ENCODE assay signal across 8 mouse cellular contexts in genomic region chr7:143296001-143296379, GRCm38 (mm10).
DNase-seq lines count a peak whose midpoint lies in the region; ATAC-seq and TF ChIP-seq lines count a peak whose summit lies in the region.

No protein-coding gene starts in this region.

- peak overlapping the region; percentile 74 for H3K9ac ChIP-seq in heart, embryonic 14.5 days (ENCODE audit: low read length)
- H3K9ac ChIP-seq in ES-E14 (ENCODE audit: insufficient read depth, low read depth, low read length, poor library complexity, severe bottlenecking): peak overlapping the region; percentile 72
- H3K9ac ChIP-seq in embryonic facial prominence, embryonic 14.5 days (ENCODE audit: low read depth, low read length): peak overlapping the region; percentile 69
- peak overlapping the region; percentile 76 for H3K9ac ChIP-seq in intestine, embryonic 16.5 days (ENCODE audit: low read depth, low read length)
- H3K9ac ChIP-seq in midbrain, embryonic 14.5 days (replicated peaks; ENCODE audit: low read length): peak overlapping the region; percentile 68

- DNase-seq in heart, adult 18-20 months: no peak
- no peak for DNase-seq in ES-E14 (ENCODE audit: low read depth, low spot score)
- DNase-seq in embryonic facial prominence, embryonic 14.5 days (ENCODE audit: low spot score): no peak
- DNase-seq in midbrain, embryonic 14.5 days: peak; percentile 45
- DNase-seq in urinary bladder, postnatal 14 days (ENCODE audit: low spot score): no peak
- no peak for DNase-seq in urinary bladder, postnatal 36 days (ENCODE audit: low spot score in 2 of 2)

- H3K27ac ChIP-seq in heart, embryonic 14.5 days (replicated peaks in 1 of 2; ENCODE audit: control insufficient read depth in 1 of 2, insufficient read depth in 1 of 2, low read depth in 2 of 2, low read length in 2 of 2): peak overlapping the region; percentile 86 to 92
- H3K27ac ChIP-seq in ES-E14 (ENCODE audit: insufficient read depth, low read depth, low read length, poor library complexity, severe bottlenecking): peak overlapping the region; percentile 42; the same call in 1 of the 2 replicates
- peak overlapping the region; percentile 87 for H3K27ac ChIP-seq in embryonic facial prominence, embryonic 14.5 days (replicated peaks; ENCODE audit: low read depth, low read length)
- H3K27ac ChIP-seq in intestine, embryonic 16.5 days (ENCODE audit: low read length): peak overlapping the region; percentile 83
- peak overlapping the region; percentile 77 for H3K27ac ChIP-seq in midbrain, embryonic 14.5 days (replicated peaks; ENCODE audit: low read depth, low read length)

- H3K27me3 ChIP-seq in heart, embryonic 14.5 days (ENCODE audit: control insufficient read depth, insufficient read depth, low read length): no peaks in the 10 kb centered on the region
- no peaks in the 10 kb centered on the region for H3K27me3 ChIP-seq in embryonic facial prominence, embryonic 14.5 days (replicated peaks; ENCODE audit: control insufficient read depth, insufficient read depth, low read length)
- H3K27me3 ChIP-seq in intestine, embryonic 16.5 days (replicated peaks; ENCODE audit: control insufficient read depth, insufficient read depth, low read length): no peaks in the 10 kb centered on the region
- H3K27me3 ChIP-seq in midbrain, embryonic 14.5 days (ENCODE audit: control insufficient read depth, insufficient read depth, low read length): no peaks in the 10 kb centered on the region

- peaks cover 14% of the 10 kb centered on the region for H3K36me3 ChIP-seq in heart, embryonic 14.5 days (ENCODE audit: control insufficient read depth, insufficient read depth, low read length)
- H3K36me3 ChIP-seq in ES-E14 (ENCODE audit: control insufficient read depth, insufficient read depth, low read length, poor library complexity, severe bottlenecking): peaks cover 3% of the 10 kb centered on the region; the same call in 1 of the 2 replicates
- H3K36me3 ChIP-seq in embryonic facial prominence, embryonic 14.5 days (ENCODE audit: control insufficient read depth, insufficient read depth, low read length): no peaks in the 10 kb centered on the region
- H3K36me3 ChIP-seq in intestine, embryonic 16.5 days (ENCODE audit: control insufficient read depth, insufficient read depth, low read length): 0 out of 2 replicates have a peak, but pooled peaks cover 8% of the 10 kb centered on the region
- H3K36me3 ChIP-seq in midbrain, embryonic 14.5 days (ENCODE audit: control insufficient read depth, insufficient read depth, low read length): no peaks in the 10 kb centered on the region

- peaks cover 15% of the 10 kb centered on the region; the same call in 1 of the 2 replicates for H3K9me3 ChIP-seq in heart, embryonic 14.5 days (ENCODE audit: control insufficient read depth, low read length)
- H3K9me3 ChIP-seq in ES-E14 (ENCODE audit: control insufficient read depth, insufficient read depth, low read depth, low read length): peaks cover 2% of the 10 kb centered on the region; the same call in 1 of the 2 replicates
- H3K9me3 ChIP-seq in embryonic facial prominence, embryonic 14.5 days (ENCODE audit: control insufficient read depth, low read length): peaks cover 23% of the 10 kb centered on the region
- H3K9me3 ChIP-seq in intestine, embryonic 16.5 days (ENCODE audit: control insufficient read depth, low read length): peaks cover 6% of the 10 kb centered on the region; the same call in 1 of the 2 replicates
- H3K9me3 ChIP-seq in midbrain, embryonic 14.5 days (ENCODE audit: control insufficient read depth, low read length): no peaks in the 10 kb centered on the region

- 44% methylated on average over 20 of the region's 20 CpGs for WGBS in heart, embryonic 14.5 days
- WGBS in embryonic facial prominence, embryonic 14.5 days: 50% methylated on average over 20 of the region's 20 CpGs
- WGBS in intestine, embryonic 16.5 days: 59% methylated on average over 20 of the region's 20 CpGs
- 45% methylated on average over 20 of the region's 20 CpGs for WGBS in midbrain, embryonic 14.5 days

- H3K4me1 ChIP-seq in heart, embryonic 14.5 days (ENCODE audit: control insufficient read depth in 2 of 2, insufficient read depth in 2 of 2, low read length in 2 of 2): peaks cover 18 to 31% of the 10 kb centered on the region in 2 experiments
- peaks cover 0 to 3% of the 10 kb centered on the region in 2 experiments; a peak in 2 of 4 replicates for H3K4me1 ChIP-seq in ES-E14 (ENCODE audit: control insufficient read depth in 2 of 2, insufficient read depth in 2 of 2, low read length in 2 of 2, poor library complexity in 1 of 2)
- peaks cover 32% of the 10 kb centered on the region for H3K4me1 ChIP-seq in embryonic facial prominence, embryonic 14.5 days (ENCODE audit: control insufficient read depth, insufficient read depth, low read length)
- H3K4me1 ChIP-seq in intestine, embryonic 16.5 days (ENCODE audit: control insufficient read depth, insufficient read depth, low read length): peaks cover 21% of the 10 kb centered on the region
- H3K4me1 ChIP-seq in midbrain, embryonic 14.5 days (ENCODE audit: control insufficient read depth, insufficient read depth, low read length): peaks cover 15% of the 10 kb centered on the region

- peak overlapping the region; percentile 52 to 91 for H3K4me3 ChIP-seq in heart, embryonic 14.5 days (ENCODE audit: control insufficient read depth in 1 of 2, insufficient read depth in 1 of 2, low read depth in 1 of 2, low read length in 2 of 2)
- H3K4me3 ChIP-seq in ES-E14 (ENCODE audit: insufficient read depth in 1 of 2, low read depth in 1 of 2, low read length in 2 of 2, poor library complexity in 1 of 2, severe bottlenecking in 1 of 2): peak overlapping the region; percentile 75 to 83
- H3K4me3 ChIP-seq in embryonic facial prominence, embryonic 14.5 days (ENCODE audit: low read depth, low read length): peak overlapping the region; percentile 54
- peak overlapping the region; percentile 65 for H3K4me3 ChIP-seq in intestine, embryonic 16.5 days (ENCODE audit: low read length)
- H3K4me3 ChIP-seq in midbrain, embryonic 14.5 days (replicated peaks; ENCODE audit: low read depth, low read length): peak overlapping the region; percentile 56

- peak overlapping the region; percentile 62 for H3K4me2 ChIP-seq in heart, embryonic 14.5 days (ENCODE audit: low read length)
- H3K4me2 ChIP-seq in embryonic facial prominence, embryonic 14.5 days (ENCODE audit: low read depth, low read length): peak overlapping the region; percentile 60
- H3K4me2 ChIP-seq in intestine, embryonic 16.5 days (ENCODE audit: low read depth, low read length): peak overlapping the region; percentile 40; the same call in 1 of the 2 replicates
- peak overlapping the region; percentile 58 for H3K4me2 ChIP-seq in midbrain, embryonic 14.5 days (ENCODE audit: low read length)

- in situ Hi-C loops in ES-E14 (cut with MboI; ENCODE audit: low sequenced_read_pairs in 2 of 2, unreplicated experiment in 2 of 2): no loop called here

- ATAC-seq in heart, embryonic 14.5 days (ENCODE audit: insufficient number of reproducible peaks, insufficient read depth, low FRiP score, low read depth): 0 out of 2 replicates have a peak, but pooled peaks have one; percentile 2
- ATAC-seq in embryonic facial prominence, embryonic 14.5 days (ENCODE audit: low read depth): no peak
- ATAC-seq in intestine, embryonic 16.5 days: peak; percentile 38
- ATAC-seq in midbrain, embryonic 14.5 days (ENCODE audit: low FRiP score, low TSS enrichment): peak; percentile 41

TF ChIP-seq in ES-E14, 5 proteins besides CTCF, POLR2A, EP300 and RAD21:
- TF ChIP-seq MAFK (IDR thresholded peaks at IDR 0.05; ENCODE audit: insufficient read depth, low read depth, low read length) (0 out of 2 replicates have a peak, but pooled peaks have one; percentile 2), CHD2 (IDR thresholded peaks at IDR 0.05; ENCODE audit: low read depth, low read length) (no peak)
